Mouse (Mus musculus) cerebellum, adult 11-12 months (tissue): ENCODE results near the gene Paics.
"Not testable (repeated sequence)": the region's sequence is repeated elsewhere in the genome, so short reads cannot be mapped to it uniquely, and the experiment has no call there.

Experiments
- DNase-seq: peaks from one replicate; pipeline ENCODE4 v3.0.0; 2022

Paics gene

GRCm38 (mm10) chr5:76952112-76953040, 1.3 kb downstream of the Paics start:
- DNase-seq, result no peak

DNA sequence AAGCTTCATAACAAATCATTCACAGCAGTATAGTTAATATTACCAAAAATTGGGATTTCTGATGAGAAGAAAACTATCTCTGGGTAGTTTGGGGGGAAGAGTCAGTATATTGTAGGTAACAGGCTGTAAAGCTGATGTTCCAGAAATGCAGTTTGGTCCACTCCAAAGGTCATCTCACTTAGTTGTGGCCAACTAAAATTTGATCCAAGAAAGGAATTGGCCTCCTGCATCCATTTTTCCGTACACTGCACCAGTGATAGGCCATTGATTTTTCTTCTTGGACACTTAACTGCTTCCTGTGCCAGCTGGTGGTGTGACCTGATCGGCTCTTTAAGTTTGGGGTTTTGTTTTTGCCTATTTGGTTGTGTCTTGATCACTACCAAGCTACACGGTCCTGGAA, 2.7 kb downstream of the Paics start:
- DNase-seq, result no peak

DNA sequence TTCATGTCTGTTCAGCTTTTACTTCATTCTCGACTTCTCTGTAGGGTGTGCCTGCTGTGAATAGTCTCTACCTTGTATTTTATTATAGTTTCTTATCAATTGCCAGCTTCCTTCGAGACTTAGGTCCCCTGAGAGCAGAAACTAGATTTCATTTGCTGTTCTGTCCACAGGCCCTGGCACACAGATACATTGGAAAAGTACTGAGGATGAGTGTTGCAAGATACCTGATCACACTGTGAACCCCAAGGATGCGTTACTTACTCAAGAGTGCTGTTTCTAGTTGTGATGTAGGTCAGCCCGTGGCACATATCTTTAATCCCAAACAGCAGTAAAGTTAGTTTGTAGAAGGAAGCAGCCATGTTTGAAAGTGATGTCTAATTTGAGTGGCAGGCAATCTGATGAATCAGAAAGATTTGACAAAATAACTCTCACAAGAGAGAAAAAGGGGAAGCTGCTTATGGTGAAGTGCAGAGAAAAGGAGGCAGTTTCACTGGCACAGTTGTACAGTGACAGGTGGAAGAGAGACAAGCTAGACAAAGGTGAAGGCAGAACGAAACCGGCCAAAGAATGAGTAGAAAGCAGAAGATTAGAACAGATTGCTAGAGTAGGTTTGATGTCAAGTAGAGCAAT, 3.3 kb downstream of the Paics start:
- DNase-seq, result no peak

GRCm38 (mm10) chr5:76955474-76955873, 4.4 kb downstream of the Paics start:
- DNase-seq, result no peak

- DNase-seq, result no peak
Measured at GRCm38 (mm10) chr5:76957954-76958353, 6.8 kb downstream of the Paics start.

GRCm38 (mm10) chr5:76959587-76959986, 8.5 kb downstream of the Paics start:
- DNase-seq, result no peak

DNA sequence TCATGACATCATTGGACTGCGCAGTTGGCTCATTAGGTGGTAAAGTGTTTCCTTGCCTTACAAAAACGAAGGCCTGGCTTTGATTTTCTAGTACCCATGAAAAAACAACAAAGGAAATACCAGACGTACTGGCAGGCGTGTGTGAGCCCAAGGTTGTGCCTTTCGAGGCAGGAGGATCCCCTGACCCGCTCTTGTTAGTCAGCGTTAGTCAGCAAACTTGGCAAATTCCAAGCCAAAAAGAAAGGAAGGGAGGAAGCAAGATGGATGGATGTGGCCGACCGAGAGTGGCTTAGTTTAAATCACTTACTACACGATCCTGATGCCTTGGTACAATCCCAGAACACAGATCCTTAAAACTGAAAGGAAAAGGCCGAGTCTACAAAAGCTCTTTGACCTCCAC, 11.4 kb downstream of the Paics start:
- DNase-seq, result no peak

- no peak for DNase-seq
Measured at GRCm38 (mm10) chr5:76964651-76965050, 13.5 kb downstream of the Paics start.

GRCm38 (mm10) chr5:76969250-76969649, 18.1 kb downstream of the Paics start:
- no peak for DNase-seq

DNA sequence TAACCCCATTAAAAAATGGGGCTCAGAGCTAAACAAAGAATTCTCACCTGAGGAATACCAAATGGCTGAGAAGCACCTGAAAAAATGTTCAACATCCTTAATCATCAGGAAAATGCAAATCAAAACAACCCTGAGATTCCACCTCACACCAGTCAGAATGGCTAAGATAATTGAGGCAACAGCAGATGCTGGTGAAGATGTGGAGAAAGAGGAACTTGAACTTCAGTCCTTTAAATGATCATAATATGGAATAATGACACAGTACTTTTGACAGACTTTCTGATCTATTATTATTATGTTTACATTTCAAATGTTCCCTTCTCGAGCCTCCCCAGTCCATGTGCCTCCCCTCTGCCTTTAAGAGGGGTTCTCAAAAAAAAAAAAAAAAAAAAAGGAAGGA, 20.0 kb downstream of the Paics start:
- not testable (repeated sequence) for DNase-seq

- no peak for DNase-seq
Measured at GRCm38 (mm10) chr5:76973488-76973887, 22.4 kb downstream of the Paics start.

GRCm38 (mm10) chr5:76974207-76974553, 23.1 kb downstream of the Paics start:
- DNase-seq, result no peak

GRCm38 (mm10) chr5:76974554-76975285, 23.6 kb downstream of the Paics start, which contains the start of gene Srp72:
Gene Srp72, plus strand, starts transcription at chr5:76974683.
- DNase-seq, result peak; percentile 83

GRCm38 (mm10) chr5:76975736-76976135, 24.6 kb downstream of the Paics start:
- no peak for DNase-seq

DNA sequence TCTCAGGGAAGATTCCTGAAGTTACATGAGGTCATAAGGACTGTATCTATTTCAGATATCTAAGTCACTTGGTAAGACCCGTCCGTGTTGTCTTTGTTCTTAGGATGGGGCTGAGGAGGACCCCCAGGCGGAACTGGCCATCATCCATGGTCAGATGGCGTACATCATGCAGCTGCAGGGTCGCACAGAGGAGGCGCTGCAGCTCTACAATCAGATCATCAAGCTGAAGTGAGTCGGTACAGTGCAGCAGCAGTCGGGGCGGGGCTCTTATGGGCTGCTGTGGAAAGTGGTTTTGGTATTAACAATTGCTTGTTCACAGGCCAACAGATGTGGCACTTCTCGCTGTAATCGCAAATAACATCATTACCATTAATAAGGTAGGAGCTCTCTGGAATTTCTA, 32.9 kb downstream of the Paics start:
- DNase-seq, result no peak

DNA sequence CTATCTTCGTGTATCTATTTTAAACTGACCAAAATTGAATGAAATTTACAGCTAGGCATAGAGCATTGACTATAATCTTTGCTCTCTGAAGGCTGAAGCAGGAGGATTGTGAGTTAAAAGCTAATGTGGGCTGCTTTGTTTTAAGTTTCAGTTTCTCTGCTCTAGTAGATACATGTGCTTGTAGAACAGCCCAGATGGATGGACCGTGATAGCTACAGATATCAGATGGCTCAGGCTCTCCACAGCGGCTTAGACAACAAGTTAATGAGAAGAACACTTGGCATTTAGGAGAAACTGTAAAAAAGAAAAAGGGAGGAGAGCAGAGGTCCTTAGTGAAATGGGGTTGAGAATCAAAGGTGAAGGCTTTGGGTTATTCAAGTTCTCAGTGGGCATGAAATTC, 39.7 kb downstream of the Paics start:
- DNase-seq, result no peak

DNA sequence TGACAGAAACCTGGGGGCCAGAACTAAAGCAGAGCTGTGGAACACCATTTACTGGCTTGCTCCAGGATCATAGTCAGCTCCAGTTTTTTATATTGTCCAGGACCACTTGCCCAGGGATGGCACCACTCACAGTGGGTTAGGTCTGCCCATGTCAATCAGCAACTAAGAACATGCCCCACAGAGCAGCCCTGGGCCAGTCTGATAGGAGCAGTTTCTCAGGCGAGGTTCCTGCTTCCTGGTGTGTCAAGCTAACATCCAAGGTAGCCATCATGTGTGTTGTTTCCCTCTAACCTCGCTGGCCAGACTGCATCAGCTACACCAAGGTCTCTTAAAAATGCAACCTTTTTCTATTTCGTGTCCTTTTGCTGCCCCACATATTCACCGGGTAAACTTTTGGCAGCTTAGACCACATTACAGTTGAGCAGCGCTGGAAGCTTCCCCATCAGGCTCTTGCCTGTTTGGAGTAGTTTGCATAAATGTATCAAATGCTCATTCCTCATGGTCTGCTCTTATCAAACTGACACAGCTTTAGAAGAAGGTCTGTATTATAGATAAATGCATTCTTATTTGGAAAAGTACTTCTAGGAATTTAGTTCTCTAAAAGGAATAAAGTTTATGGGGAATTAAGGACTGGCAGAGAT, 42.2 kb downstream of the Paics start:
- DNase-seq, result no peak

DNA sequence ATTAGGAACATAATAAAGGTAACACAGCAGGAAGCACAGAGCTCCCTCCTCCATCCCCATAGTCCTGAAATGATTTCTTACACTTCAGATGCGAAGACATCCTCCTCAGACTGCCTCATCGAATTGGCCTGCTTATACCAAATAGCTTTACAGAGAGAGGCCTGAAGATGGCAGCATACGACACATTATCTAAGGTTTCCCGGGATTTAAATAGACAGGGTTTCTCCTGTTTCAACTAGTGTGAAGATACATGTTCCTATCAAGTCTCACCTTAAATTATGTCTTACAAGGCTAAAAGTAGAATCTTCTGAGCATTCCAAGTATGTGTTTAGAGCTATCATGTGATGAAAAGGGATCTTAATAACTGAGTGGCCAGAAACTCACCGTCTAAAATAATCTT, 47.3 kb downstream of the Paics start:
- no peak for DNase-seq

GRCm38 (mm10) chr5:77001192-77001591, 50.1 kb downstream of the Paics start:
- DNase-seq, result no peak

GRCm38 (mm10) chr5:77004051-77004821, 53.1 kb downstream of the Paics start, which contains the start of gene Arl9:
Gene Arl9, plus strand, starts transcription at chr5:77004055.
- no peak for DNase-seq

GRCm38 (mm10) chr5:77010352-77010751, 59.2 kb downstream of the Paics start:
- DNase-seq, result no peak

DNA sequence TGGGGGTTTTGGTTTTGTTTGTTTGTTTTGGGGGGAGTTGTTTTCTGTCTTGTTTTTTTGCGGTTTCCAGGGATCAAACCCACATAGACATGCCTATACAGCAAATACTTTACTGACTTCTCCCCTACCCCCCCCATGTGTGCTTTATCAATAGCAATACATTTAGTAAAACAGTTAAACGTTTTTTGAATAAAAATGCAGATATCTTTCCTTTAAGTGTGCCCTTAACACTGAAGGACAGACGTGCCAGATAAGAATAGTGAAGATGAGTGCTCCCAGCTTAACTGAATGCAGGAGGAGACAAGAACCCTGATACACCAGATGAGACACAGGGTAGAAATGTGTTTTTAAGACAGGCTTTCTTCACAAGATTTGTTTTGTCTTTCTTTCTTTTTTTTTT, 60.0 kb downstream of the Paics start:
- DNase-seq, result no peak
